Mouse (Mus musculus): Measurements from ENCODE around the gene Acsf3.

DNA sequence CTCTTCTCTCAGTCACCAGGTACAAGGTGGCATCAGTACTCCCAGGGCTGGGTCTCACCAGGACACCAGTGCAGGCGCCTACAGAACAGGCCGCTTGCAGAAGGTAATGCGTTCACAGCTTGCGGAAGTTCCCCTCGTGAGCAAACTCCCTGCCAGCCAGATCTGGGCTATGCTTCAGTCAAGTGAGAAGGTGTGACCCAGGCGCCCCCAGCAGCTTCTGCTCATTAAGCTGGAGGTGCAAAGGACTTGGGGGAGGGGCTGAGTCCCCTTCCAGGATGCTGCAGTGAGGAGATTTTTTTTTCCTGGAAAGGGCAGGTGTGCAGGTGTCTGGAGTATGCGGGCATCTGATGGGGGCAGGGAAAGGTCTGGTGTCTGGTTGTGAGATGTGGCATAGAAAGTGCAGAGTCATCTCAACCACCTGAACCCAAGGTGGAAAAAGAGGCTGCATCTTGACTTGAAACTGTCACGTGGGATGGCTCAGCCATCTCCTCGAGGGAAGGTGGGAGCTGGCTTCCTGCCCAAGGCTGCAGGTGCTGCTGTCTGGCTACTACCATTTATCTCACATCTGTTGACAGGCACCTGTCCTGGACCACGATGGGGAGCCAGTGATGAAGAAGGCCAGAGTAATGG, 2.7 kb upstream of the Acsf3 start:
- no peak for TF ChIP-seq NELFE (IDR thresholded peaks at IDR 0.05; ENCODE audit: low read depth, low read length)
- no peak for TF ChIP-seq CTCF (conservative IDR thresholded peaks at IDR 0.05 in 1 of 2, IDR thresholded peaks at IDR 0.05 in 1 of 2; ENCODE audit: low read depth in 2 of 2, low read length in 2 of 2)
- peak; percentile 47 for TF ChIP-seq USF1 (IDR thresholded peaks at IDR 0.05; ENCODE audit: low read depth, low read length)
- TF ChIP-seq EP300 (IDR thresholded peaks at IDR 0.05; ENCODE audit: low read length) = peak; percentile 67; the same call in 1 of the 2 replicates
- peak; percentile 76 for TF ChIP-seq MAFK (IDR thresholded peaks at IDR 0.05; ENCODE audit: insufficient replicate concordance, low read length)
- TF ChIP-seq RCOR1 (conservative IDR thresholded peaks at IDR 0.05; ENCODE audit: low read depth, low read length) = no peak
- TF ChIP-seq UBTF (IDR thresholded peaks at IDR 0.05; ENCODE audit: low read depth, low read length) = no peak
- TF ChIP-seq CHD2 (IDR thresholded peaks at IDR 0.05; ENCODE audit: low read length) = 0 out of 2 replicates have a peak, but pooled peaks have one; percentile 44

Data from CH12.LX (cell line).